Mouse (Mus musculus) cerebellum, adult 9-11 months (tissue): ENCODE results near the gene Slitrk2.

Experiments used
- DNase-seq: peaks from one replicate; pipeline ENCODE4 v3.0.0; 2022

The Slitrk2 gene

DNA sequence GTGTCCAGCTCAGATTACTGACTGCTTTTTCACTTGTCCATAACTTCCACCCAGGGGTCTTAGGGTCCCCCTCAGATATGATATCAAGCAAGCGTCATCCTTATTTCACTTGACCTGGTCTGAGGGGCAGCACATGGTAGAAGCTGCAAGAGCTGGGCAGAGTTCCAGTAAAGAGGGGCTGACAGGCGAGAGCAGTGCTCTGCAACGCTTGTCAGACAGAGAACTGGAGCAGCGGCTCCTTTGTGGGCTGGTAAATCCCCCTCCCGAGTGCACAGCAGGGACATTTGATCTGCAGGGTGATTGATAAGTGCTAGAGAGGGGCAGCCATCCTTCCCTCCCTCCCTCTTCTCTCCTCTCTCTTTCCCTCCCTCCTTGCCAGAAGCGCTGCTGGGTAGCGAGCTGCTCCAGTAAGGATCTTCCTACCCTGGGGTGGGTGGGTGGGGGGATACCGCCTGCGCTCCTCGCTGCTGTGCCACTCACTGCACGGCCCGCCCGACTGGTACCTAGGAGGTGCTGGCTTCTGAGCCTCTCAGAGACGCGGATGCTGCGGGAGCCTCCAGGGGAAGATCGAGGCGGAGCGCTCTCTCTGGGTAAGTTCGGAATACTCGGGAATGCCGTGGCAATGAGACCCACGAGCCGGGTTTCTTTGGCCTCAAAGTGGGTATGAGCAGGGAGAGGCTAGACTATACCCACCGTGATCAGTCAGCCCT lies at the start of gene Slitrk2:
Gene Slitrk2, plus strand, starts transcription at position 408 of the 710 bp plus-strand sequence.
- DNase-seq: peak; percentile 61

DNA sequence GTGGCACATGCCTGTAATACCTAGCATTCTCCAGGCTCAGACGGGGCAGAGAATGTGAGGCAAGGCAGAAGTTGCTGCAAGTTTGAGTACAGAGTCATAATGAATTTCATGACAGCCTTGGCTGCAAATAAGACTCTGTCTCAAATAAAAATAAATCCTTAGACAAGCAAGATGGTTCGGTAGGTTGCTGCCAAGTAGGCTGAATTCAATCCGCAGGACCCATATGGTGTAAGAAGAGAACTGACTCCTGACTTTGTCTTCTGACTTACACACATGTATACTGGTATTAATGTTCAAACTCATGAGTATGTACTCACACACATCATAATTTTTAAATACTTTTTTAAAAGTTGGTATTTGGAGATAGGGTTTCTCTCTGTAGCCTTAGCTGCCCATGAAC lies 43.6 kb upstream of the Slitrk2 start:
- no peak for DNase-seq

DNA sequence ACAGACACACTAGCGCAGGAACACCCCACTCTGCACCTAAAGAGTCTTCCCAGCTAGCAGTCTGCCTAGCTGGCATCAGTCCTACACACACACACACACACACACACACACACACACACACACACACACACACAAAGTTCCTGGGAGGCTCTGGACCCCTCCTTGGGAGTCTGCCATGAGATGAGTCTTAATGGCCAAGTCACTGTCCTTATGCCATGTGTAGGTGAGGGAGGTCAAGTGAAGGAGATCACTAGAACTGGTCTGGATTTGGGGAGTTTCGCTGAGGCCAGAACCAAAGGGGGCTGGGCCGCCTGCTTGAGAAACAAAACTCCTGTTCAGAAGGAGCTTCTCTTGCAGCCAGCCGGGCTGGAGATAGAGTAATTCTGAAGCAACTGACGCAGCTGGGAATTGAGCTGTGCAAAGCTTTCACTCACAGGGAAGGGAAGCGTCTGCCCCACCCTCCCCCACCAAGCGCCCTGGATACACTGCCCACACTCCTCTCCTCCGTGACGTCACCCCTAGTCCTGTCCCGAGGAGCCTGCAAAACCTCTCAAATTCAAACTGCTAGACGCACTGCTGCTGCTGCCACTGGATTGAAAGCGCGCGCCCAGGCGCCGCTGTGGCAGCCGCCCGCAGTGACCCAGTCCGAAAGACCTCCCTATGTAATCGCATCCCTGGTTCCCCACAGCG lies 3.5 kb downstream of the Slitrk2 start:
- DNase-seq: peak; percentile 77

DNA sequence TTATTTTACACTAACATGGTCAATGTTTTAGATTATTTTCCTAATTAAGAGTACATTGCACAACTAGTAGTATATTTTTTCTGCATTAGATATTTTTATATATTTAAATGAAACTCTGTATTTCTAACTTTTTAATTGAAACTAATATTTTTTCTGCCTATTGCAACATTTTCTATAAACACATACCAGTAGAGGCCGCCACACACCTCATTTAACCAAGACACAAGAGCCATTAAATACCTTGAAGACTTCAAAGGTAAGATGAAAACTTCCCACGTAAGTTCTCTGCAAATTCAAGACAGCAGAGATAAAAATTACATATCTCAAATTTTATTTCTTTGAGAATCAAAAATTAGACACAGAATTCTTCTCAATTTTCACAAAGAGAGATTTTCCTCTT lies 8.2 kb downstream of the Slitrk2 start:
- no peak for DNase-seq

DNA sequence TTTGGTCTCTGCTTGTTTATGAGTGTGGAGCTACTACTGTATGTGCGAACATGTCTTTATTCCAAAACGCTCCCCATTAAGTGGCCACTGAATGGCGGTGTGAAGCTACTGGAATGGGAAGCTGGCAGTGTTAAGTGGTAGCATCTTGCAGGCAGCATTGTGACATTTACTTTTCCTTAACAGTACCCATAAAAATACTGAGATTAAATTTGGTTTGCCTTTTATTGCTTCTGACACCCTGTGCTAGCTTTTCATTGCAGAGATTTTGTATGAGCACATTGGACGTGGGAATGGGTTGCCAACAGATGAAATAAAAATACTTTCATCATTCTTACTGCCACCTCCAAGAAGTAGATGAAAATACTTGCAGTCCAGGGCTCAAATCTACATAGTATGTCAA lies 27.8 kb downstream of the Slitrk2 start:
- no peak for DNase-seq

DNA sequence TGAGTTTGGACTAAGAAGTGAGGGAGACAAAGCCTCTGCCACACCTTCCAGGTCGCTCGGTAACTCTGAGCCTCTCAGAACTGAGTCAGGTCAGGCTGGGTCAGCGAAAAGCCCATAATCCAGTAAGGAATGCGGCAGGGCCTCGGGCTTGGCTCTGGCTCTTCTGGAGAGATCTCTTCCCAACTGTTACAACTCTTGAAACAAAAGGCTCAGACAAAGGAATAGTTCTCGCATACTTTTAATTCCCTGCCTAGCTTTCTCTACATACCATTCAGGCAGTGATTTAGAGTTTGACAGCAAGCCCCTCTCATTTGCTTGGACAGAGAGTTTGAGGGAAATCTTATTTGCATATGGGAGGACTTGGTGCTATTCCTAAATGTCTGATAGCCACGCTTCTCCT lies 29.5 kb downstream of the Slitrk2 start:
- no peak for DNase-seq
